Mouse (Mus musculus): ENCODE results near the gene Ubqlnl.

The Ubqlnl gene

GRCm38 (mm10) chr7:104150456-104150855 lies at the start of gene Ubqlnl:
Gene Ubqlnl (minus strand): TSS chr7:104150556.
- DNase-seq (ENCODE audit: low read depth) = no peak

GRCm38 (mm10) chr7:104199822-104200221 lies 49.5 kb upstream of the Ubqlnl start:
- no peak for DNase-seq (ENCODE audit: low read depth)

GRCm38 (mm10) chr7:104195885-104196284 lies 45.5 kb upstream of the Ubqlnl start, which contains the start of gene Olfr649:
Gene Olfr649 (minus strand): TSS chr7:104195985.
- no peak for DNase-seq (ENCODE audit: low read depth)

GRCm38 (mm10) chr7:104191275-104191674 lies 40.9 kb upstream of the Ubqlnl start:
- DNase-seq (ENCODE audit: low read depth) = no peak

GRCm38 (mm10) chr7:104183292-104183691 lies 32.9 kb upstream of the Ubqlnl start, which contains the start of gene Olfr648:
Gene Olfr648 (minus strand): TSS chr7:104183392.
- DNase-seq (ENCODE audit: low read depth) = no peak

GRCm38 (mm10) chr7:104179074-104179473 lies 28.7 kb upstream of the Ubqlnl start:
- DNase-seq (ENCODE audit: low read depth) = no peak

GRCm38 (mm10) chr7:104178422-104179054 lies 28.2 kb upstream of the Ubqlnl start:
- DNase-seq (ENCODE audit: low read depth) = no peak

GRCm38 (mm10) chr7:104175085-104175484 lies 24.7 kb upstream of the Ubqlnl start:
- DNase-seq (ENCODE audit: low read depth) = no peak

- DNase-seq (ENCODE audit: low read depth) = no peak
Measured at GRCm38 (mm10) chr7:104169634-104170204, 19.4 kb upstream of the Ubqlnl start.

- DNase-seq (ENCODE audit: low read depth) = no peak
Measured at GRCm38 (mm10) chr7:104167105-104167504, 16.7 kb upstream of the Ubqlnl start.

GRCm38 (mm10) chr7:104143179-104143578 lies 7.2 kb downstream of the Ubqlnl start, which contains the start of gene Ubqln3:
Gene Ubqln3 (minus strand): TSS chr7:104143279.
- no peak for DNase-seq (ENCODE audit: low read depth)

- DNase-seq (ENCODE audit: low read depth) = no peak
Measured at GRCm38 (mm10) chr7:104137305-104137704, 13.1 kb downstream of the Ubqlnl start, which contains the start of gene Olfr643. Gene Olfr643 (minus strand): TSS chr7:104137405.

- DNase-seq (ENCODE audit: low read depth) = no peak
Measured at GRCm38 (mm10) chr7:104129726-104130125, 20.6 kb downstream of the Ubqlnl start, which contains the start of gene Ubqln5. Gene Ubqln5 (minus strand): TSS chr7:104129826.

GRCm38 (mm10) chr7:104104757-104104972 lies 45.7 kb downstream of the Ubqlnl start, which contains the start of gene Olfr646:
Gene Olfr646 (plus strand): TSS chr7:104104873.
- DNase-seq (ENCODE audit: low read depth) = no peak

GRCm38 (mm10) chr7:104103913-104104756 lies 46.2 kb downstream of the Ubqlnl start:
- DNase-seq (ENCODE audit: low read depth) = no peak
